Mouse (Mus musculus) neural tube, embryonic 15.5 days (tissue): Measurements from ENCODE around the gene Otulinl. TPM values are rescaled to one million over a fixed set of nuclear protein-coding genes. Genes with fewer than 3 reads are reported as not detected.
"Not testable (repeated sequence)": the region's sequence is repeated elsewhere in the genome, so short reads cannot be mapped to it uniquely, and the experiment has no call there.

Source experiments
- ATAC-seq: fragments of 200-750 bp; cut with Nextera tagmentation; 2 replicates; pipeline ENCODE4 v1.8.0; 2017; ENCODE audit warnings: mild to moderate bottlenecking, moderate TSS enrichment, moderate library complexity; ENCODE audit not compliant: low FRiP score
- H3K27ac ChIP-seq: fragments of 300-500 bp; sonication (generic); replicated peaks from 2 replicates; pipeline ENCODE4 v1.5.1; 2015; ENCODE audit warnings: mild to moderate bottlenecking, inconsistent platforms
- H3K27me3 ChIP-seq: fragments of 300-500 bp; sonication (generic); replicated peaks from 2 replicates; pipeline ENCODE4 v1.6.1; 2015; ENCODE audit warnings: inconsistent platforms
- H3K36me3 ChIP-seq: fragments of 300-500 bp; sonication (generic); 2 replicates; pipeline ENCODE4 v1.6.1; 2015; ENCODE audit warnings: inconsistent platforms
- H3K4me1 ChIP-seq: fragments of 300-500 bp; sonication (generic); 2 replicates; pipeline ENCODE4 v1.6.1; 2015; ENCODE audit warnings: inconsistent platforms
- H3K4me2 ChIP-seq: fragments of 300-500 bp; sonication (generic); 2 replicates; pipeline ENCODE4 v1.6.1; 2015; ENCODE audit warnings: inconsistent platforms, mild to moderate bottlenecking, moderate library complexity
- H3K4me3 ChIP-seq: fragments of 300-500 bp; sonication (generic); replicated peaks from 2 replicates; pipeline ENCODE4 v1.5.1; 2015; ENCODE audit warnings: mild to moderate bottlenecking, inconsistent platforms
- H3K9ac ChIP-seq: fragments of 300-500 bp; sonication (generic); replicated peaks from 2 replicates; pipeline ENCODE4 v1.6.1; 2015; ENCODE audit warnings: mild to moderate bottlenecking, inconsistent platforms
- H3K9me3 ChIP-seq: fragments of 300-500 bp; sonication (generic); replicated peaks from 2 replicates; pipeline ENCODE4 v1.6.1; 2016; ENCODE audit warnings: inconsistent platforms
- WGBS: fragments of 180-500 bp; shearing (Covaris S2); methylation state at CpG from one replicate; pipeline ENCODE4 v1.1.7; 2015; ENCODE audit warnings: mixed read lengths; 5-methylcytosine and 5-hydroxymethylcytosine counted together
- polyA plus RNA-seq: library from polyadenylated mRNA; unstranded; fragments of >200 nt; fragmentation: Nextera tagmentation; extraction: Ambion mirVana; gene quantifications from 2 replicates; pipeline ENCODE4 v1.2.1, GENCODE M21; 2015

Otulinl gene
- 16.2 and 18.9 TPM in 2 replicates for polyA plus RNA-seq

DNA sequence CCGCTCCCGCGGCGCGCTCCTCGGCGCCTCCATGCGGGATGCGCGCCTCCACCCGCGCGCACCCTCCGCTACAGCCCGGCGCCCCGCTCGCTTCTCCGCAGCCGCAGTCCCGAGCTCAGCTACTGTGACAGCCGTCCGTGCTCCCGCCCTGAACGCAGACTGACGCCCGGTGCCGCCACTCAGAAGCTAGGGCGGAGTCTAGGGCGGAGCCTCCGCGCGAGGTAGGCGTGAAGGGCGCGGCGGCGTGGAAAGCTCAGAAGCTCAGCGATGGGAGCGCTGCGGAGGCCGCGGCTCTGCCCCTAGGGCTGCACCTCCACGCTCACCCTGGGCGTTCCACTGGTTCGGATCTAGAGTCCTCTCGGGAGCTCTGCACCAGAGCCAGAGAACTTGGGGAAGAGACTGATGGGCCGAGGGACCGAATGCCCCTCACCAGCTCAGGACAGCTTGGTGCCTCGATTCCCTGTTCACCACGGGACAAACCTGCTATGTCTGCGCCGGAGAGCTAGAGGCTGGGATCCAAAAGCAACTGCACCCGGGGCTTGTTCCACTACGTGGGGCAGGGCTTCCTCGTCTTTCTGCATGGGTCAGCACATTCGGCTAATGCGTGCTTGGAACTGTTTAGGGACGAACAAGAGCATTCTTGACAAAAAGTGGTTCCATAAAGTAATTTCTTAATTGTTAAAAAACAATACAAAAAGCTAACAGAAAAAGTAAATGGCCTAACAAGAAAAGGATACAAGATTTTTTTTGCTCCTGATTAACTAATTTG, at the start of gene Otulinl:
Gene Otulinl, minus strand, starts transcription at position 161 of the 769 bp plus-strand sequence.
- Histone ChIP-seq H3K4me3 (peak within 1 kb of the TSS; percentile 71), H3K36me3 (no peaks in the 10 kb centered on the region), H3K27me3 (no peaks in the 10 kb centered on the region), H3K9me3 (no peaks in the 10 kb centered on the region), H3K4me2 (peak within 1 kb of the TSS; percentile 94), H3K27ac (peak within 1 kb of the TSS; percentile 73), H3K4me1 (peaks cover 15% of the 10 kb centered on the region), H3K9ac (peak within 1 kb of the TSS; percentile 69)
- ATAC-seq, result peak; percentile 100
- WGBS, result under 1% methylated on average over 59 of the region's 59 CpGs

DNA sequence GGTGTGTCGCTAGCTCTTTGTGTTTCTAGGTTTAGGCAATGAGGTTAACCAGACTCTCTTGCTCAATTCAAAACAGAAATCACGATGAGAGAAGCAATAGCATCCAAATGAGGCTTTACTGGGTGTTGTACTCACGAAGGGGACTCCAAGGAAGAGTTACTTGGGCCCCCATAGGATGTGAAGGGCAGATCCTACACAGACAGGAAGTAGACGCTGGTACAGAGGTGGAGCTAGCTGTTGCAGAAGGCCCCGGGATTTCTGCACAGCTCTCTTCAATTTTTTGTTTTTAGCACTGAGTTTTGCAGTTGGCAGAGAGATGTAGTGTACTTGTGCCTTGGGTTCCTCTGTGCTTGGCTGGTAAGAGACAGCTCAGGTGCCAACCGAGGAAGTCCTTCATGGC, 44.8 kb upstream of the Otulinl start:
- H3K4me3 ChIP-seq, result no peak overlapping the region
- H3K9me3 ChIP-seq, result 0 out of 2 replicates have a peak, but pooled peaks cover 4% of the 10 kb centered on the region
- no peak overlapping the region for H3K4me2 ChIP-seq
- no peaks in the 10 kb centered on the region for H3K27me3 ChIP-seq
- H3K4me1 ChIP-seq, result peaks cover 3% of the 10 kb centered on the region; the same call in 1 of the 2 replicates
- H3K9ac ChIP-seq, result no peak overlapping the region
- ATAC-seq, result no peak
- WGBS, result 86% methylated on average over 6 of the region's 6 CpGs
- H3K36me3 ChIP-seq, result no peaks in the 10 kb centered on the region; the same call in 1 of the 2 replicates
- H3K27ac ChIP-seq, result no peak overlapping the region

DNA sequence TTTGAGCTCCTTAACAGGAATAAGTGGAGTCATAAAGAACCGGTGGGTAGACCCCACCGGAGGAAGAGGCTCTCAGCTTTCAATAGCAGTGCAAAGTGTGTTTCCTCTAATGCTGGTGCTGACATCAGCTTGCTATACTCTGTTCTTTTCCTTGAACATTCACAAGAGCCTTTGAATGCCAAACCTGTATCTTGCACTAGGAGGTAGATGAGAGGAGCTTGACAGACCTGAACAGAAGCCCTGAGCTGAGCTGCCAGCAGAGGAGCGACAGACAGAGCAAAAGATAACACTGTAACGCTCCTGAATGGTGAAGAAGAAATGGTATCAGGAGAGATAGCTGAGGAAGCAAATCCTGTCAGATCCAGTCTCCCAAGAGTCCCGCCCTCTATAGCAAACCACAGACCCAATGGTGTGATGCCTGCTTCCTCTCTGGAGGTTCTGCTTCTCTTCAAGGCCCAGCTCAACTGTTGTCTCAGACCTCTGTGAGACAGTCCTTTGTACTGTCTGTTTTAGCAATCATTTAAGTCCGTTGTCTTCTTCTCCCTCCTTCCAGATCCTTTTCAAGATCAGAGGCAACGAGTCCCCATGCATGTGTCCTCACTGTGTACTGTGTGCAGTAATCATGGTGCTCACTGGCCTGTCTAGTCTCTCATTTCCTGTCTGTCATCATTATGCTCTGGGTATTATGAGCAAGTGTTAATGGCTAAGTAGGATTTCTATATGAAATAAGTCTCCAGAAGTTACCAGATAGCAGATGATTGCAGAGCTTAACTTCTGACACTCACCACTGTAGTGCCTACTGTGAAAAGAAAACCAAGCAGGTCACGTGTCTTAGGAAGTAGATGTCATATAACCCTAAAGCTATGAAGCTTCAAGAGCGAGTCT, 43.7 kb upstream of the Otulinl start:
- Histone ChIP-seq H3K36me3 (no peaks in the 10 kb centered on the region), H3K4me1 (peaks cover 3% of the 10 kb centered on the region; the same call in 1 of the 2 replicates), H3K9ac (no peak overlapping the region), H3K27ac (0 out of 2 replicates have a peak overlapping the region, but pooled peaks have one; percentile 23), H3K4me2 (no peak overlapping the region), H3K4me3 (no peak overlapping the region), H3K27me3 (no peaks in the 10 kb centered on the region), H3K9me3 (0 out of 2 replicates have a peak, but pooled peaks cover 4% of the 10 kb centered on the region)
- ATAC-seq, result no peak
- WGBS, result 72% methylated on average over 9 of the region's 9 CpGs

DNA sequence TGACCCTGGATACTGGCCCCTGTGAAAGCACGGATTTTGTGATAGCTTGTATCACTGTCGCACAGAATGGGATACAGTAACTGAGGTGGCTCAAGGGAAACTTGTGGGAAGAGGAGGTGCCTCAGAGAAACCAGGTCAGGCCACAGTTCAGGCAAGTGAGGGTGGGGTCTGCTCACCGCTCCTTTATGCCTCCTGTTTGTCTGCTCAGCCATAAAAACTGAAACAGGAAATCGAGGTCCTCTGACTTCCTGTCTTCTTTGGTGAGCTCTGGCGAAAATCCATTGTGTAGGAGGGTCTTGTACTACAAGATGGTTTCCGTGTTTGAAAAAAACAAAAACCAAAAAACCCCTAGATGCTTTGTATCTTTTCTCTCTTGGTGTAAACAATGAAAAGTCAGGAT, 42.9 kb upstream of the Otulinl start:
- Histone ChIP-seq H3K4me3 (no peak overlapping the region), H3K36me3 (no peaks in the 10 kb centered on the region), H3K27me3 (no peaks in the 10 kb centered on the region), H3K4me1 (peaks cover 3% of the 10 kb centered on the region; the same call in 1 of the 2 replicates), H3K4me2 (no peak overlapping the region), H3K9me3 (0 out of 2 replicates have a peak, but pooled peaks cover 4% of the 10 kb centered on the region), H3K9ac (no peak overlapping the region), H3K27ac (no peak overlapping the region)
- WGBS, result 78% methylated on average over 6 of the region's 6 CpGs
- no peak for ATAC-seq

DNA sequence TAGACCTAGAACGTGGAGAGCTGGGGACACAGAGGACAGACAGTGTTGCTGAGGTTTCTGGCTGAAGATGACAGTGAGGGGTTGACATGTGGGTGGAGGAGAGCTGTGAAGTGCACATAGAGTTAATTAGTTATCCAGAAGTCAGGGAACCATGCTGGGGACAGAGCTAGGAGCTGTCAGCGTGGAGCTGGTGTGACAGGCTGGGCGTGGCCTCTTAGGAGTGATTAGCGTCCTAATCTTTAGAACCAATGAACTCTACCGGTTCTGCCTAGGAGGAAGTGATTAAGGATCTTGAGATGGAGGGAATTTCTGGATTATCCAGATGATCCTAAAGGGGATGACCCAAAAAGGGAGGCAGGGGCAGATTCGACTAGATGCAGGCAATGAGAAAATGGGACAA, 42.4 kb upstream of the Otulinl start:
- peaks cover 3% of the 10 kb centered on the region; the same call in 1 of the 2 replicates for H3K4me1 ChIP-seq
- H3K4me3 ChIP-seq, result no peak overlapping the region
- WGBS, result 65% methylated on average over 6 of the region's 6 CpGs
- H3K9me3 ChIP-seq, result 0 out of 2 replicates have a peak, but pooled peaks cover 4% of the 10 kb centered on the region
- H3K27ac ChIP-seq, result no peak overlapping the region
- H3K9ac ChIP-seq, result no peak overlapping the region
- no peaks in the 10 kb centered on the region for H3K36me3 ChIP-seq
- H3K4me2 ChIP-seq, result no peak overlapping the region
- no peak for ATAC-seq
- H3K27me3 ChIP-seq, result no peaks in the 10 kb centered on the region

DNA sequence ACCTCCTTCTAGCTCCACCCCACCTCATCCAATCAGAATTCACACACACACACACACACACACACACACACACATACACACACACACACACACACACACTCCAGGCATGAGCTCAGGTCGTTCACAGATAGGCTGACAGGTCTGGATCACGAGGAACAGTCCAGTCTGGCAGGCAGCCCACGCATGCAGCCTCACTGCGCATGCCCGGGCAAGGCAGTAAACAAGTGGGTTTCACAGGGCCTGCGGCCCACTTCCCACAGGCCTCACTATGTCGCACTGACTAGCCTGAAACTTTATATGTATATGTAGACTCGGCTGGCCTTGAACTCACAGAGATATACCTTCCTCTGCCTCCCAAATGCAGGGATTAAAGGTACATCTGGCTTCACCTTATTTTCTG, 38.9 kb upstream of the Otulinl start:
- H3K9me3 ChIP-seq, H3K27me3 ChIP-seq, H3K4me3 ChIP-seq, ATAC-seq, H3K27ac ChIP-seq, H3K9ac ChIP-seq, H3K4me1 ChIP-seq, H3K4me2 ChIP-seq, H3K36me3 ChIP-seq: not testable (repeated sequence)
- WGBS, result 91% methylated on average over 8 of the region's 8 CpGs

DNA sequence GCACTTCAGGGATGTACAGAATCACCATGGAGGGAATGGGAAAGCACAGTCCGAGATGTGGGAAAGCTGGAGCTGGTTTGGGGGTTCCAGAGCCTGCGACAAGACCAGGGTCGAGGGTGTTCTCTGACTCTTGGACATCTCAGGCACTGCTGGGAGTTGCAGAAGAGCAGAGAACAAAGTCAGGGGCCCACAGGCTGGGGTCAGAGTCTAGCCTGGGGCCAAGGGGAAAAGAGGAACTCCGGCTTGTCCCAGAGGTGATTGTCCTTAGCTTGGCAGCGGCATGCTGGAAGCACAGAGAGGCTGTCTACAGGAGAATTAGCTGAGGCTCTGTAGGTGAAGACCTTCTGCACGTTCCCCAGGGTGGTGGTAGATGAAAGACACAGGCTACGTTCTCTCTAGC, 37.3 kb upstream of the Otulinl start:
- 87% methylated on average over 7 of the region's 7 CpGs for WGBS
- no peaks in the 10 kb centered on the region for H3K4me1 ChIP-seq
- no peak overlapping the region for H3K4me2 ChIP-seq
- no peaks in the 10 kb centered on the region for H3K36me3 ChIP-seq
- H3K9ac ChIP-seq, result no peak overlapping the region
- no peak for ATAC-seq
- no peak overlapping the region for H3K4me3 ChIP-seq
- no peak overlapping the region for H3K27ac ChIP-seq
- no peaks in the 10 kb centered on the region for H3K27me3 ChIP-seq
- H3K9me3 ChIP-seq, result 0 out of 2 replicates have a peak, but pooled peaks cover 4% of the 10 kb centered on the region

DNA sequence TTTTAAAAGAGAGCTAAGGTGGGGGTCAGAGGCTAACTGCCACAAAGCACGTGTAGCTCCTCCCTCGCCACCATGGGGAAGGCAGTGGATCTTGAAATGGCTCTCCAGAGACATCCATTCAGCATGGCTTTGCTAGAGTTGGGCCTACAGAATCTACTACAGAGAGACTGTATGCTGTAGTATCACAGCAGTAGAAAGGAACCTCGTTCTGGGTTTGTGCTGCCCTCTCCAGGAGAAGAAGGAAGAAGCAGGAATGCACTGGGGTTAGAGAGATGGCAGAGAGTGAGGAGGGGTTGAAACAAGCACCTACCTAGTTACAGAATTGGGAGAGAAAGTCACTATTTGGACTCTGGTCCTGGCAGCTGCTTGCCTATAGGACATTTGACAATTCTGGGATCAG, 34.0 kb upstream of the Otulinl start:
- peak; percentile 31; the same call in 1 of the 2 replicates for ATAC-seq
- Histone ChIP-seq H3K27me3 (no peaks in the 10 kb centered on the region), H3K9ac (no peak overlapping the region), H3K4me2 (no peak overlapping the region), H3K36me3 (no peaks in the 10 kb centered on the region), H3K4me1 (no peaks in the 10 kb centered on the region), H3K27ac (no peak overlapping the region), H3K4me3 (no peak overlapping the region), H3K9me3 (no peaks in the 10 kb centered on the region)
- WGBS, result 39% methylated on average over 3 of the region's 3 CpGs

DNA sequence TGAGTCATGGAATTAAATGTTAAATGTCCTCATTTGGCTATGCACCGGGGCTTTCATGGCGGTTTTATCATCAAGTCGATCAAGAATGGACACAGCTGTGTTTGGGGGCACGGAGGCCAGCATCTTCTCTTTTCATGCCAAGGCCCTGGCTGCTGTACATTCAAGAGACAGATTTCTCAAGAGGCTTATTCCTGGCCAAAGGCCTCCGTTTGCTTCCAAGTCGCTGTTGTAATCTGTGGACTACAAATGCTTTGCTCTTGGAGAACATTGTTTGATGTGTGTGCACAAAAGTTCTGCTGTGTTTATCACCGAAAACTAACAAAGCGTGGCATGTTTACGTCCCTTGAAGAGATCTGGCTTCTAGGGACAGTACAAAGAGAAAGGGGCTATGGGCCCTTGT, 29.3 kb upstream of the Otulinl start:
- H3K27me3 ChIP-seq, result no peaks in the 10 kb centered on the region
- no peak overlapping the region for H3K9ac ChIP-seq
- H3K36me3 ChIP-seq, result no peaks in the 10 kb centered on the region
- no peak overlapping the region for H3K4me3 ChIP-seq
- 74% methylated on average over 9 of the region's 9 CpGs for WGBS
- H3K27ac ChIP-seq, result no peak overlapping the region
- no peak overlapping the region for H3K4me2 ChIP-seq
- no peak for ATAC-seq
- no peaks in the 10 kb centered on the region for H3K9me3 ChIP-seq
- no peaks in the 10 kb centered on the region for H3K4me1 ChIP-seq

DNA sequence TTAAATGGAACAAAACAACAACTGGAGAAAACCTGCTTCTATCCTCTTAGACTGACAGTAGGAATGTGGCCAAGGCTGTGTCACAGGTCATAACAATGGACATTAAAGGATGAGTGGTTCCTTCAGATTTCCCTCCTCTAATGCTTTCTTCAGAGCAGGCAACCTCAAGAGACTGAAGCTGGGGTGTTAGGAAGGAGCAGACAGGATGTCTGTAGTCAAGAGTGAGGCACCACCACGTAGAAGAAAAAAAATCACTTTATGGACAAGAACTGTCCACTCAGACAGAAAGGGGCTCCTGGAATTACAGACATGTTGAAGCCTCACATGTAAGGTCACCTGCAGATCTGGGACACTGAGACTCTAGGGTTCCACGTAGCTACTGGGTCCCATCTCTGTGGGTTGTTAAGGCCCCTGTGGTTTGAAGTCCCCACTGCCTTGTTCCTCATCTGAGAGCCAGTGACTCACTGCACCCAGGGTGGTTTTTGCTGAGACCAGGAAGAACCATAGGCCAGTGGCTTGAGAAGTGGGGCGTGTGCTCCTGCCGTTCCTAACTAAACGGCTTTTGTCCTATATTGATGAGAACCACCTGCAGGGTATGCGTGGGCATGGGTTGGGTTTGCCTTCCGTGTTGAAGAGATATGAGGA, 27.7 kb upstream of the Otulinl start:
- H3K9me3 ChIP-seq, result no peaks in the 10 kb centered on the region
- H3K4me2 ChIP-seq, result no peak overlapping the region
- no peaks in the 10 kb centered on the region for H3K36me3 ChIP-seq
- no peak overlapping the region for H3K4me3 ChIP-seq
- WGBS, result 86% methylated on average over 7 of the region's 7 CpGs
- no peak overlapping the region for H3K9ac ChIP-seq
- no peak for ATAC-seq
- H3K27me3 ChIP-seq, result no peaks in the 10 kb centered on the region
- no peaks in the 10 kb centered on the region for H3K4me1 ChIP-seq
- no peak overlapping the region for H3K27ac ChIP-seq

DNA sequence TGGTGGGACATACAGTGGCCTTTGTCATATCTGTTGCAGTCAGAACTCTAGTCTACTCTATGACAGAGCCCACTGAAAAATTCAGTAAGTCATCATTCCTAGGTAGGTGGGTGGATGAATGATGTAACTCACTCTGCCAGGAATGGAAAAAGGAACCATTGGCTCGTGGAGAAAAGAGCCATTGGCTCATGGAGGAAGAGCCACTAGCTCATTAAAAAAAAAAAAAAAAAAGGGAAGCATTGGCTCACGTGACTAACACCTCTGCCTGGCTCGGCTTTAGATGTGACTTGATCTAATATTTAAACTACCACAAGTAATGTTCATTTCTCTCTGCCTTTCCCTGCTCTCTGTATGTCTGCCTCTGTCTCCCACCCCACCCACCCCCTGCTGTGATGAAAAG, 27.1 kb upstream of the Otulinl start:
- Histone ChIP-seq H3K4me1 (no peaks in the 10 kb centered on the region), H3K9ac (no peak overlapping the region), H3K27me3 (no peaks in the 10 kb centered on the region), H3K4me3 (no peak overlapping the region), H3K4me2 (no peak overlapping the region), H3K9me3 (no peaks in the 10 kb centered on the region), H3K27ac (no peak overlapping the region), H3K36me3 (no peaks in the 10 kb centered on the region)
- ATAC-seq, result no peak
- 80% methylated on average over 3 of the region's 3 CpGs for WGBS
